Mouse (Mus musculus) kidney, embryonic 14.5 days (tissue): ENCODE measurements around the gene Ddx3x. TPM values are rescaled to one million over a fixed set of nuclear protein-coding genes. Genes with fewer than 3 reads are reported as not detected.
"Not testable (repeated sequence)": the region's sequence is repeated elsewhere in the genome, so short reads cannot be mapped to it uniquely, and the experiment has no call there.

Experiments used
- ATAC-seq: fragments of 200-750 bp; cut with Nextera tagmentation; 2 replicates; pipeline ENCODE4 v1.8.0; 2017; ENCODE audit warnings: moderate number of reproducible peaks, mild to moderate bottlenecking, moderate TSS enrichment, moderate library complexity; ENCODE audit not compliant: low FRiP score, low TSS enrichment
- H3K27ac ChIP-seq: fragments of 300-500 bp; sonication (generic); 2 replicates; pipeline ENCODE4 v1.5.1; 2014; ENCODE audit warnings: low read depth, mild to moderate bottlenecking, low read length, moderate library complexity, mixed read lengths
- H3K27me3 ChIP-seq: fragments of 300-500 bp; sonication (generic); 2 replicates; pipeline ENCODE4 v1.6.1; 2014; ENCODE audit warnings: mild to moderate bottlenecking, low read length; ENCODE audit not compliant: control insufficient read depth, insufficient read depth
- H3K36me3 ChIP-seq: fragments of 300-500 bp; sonication (generic); 2 replicates; pipeline ENCODE4 v1.6.1; 2014; ENCODE audit warnings: low read length, mixed read lengths; ENCODE audit not compliant: control insufficient read depth, insufficient read depth
- H3K4me1 ChIP-seq: fragments of 300-500 bp; sonication (generic); 2 replicates; pipeline ENCODE4 v1.6.1; 2014; ENCODE audit warnings: low read length, mixed read lengths; ENCODE audit not compliant: control insufficient read depth, insufficient read depth
- H3K4me2 ChIP-seq: fragments of 300-500 bp; sonication (generic); replicated peaks from 2 replicates; pipeline ENCODE4 v1.6.1; 2014; ENCODE audit warnings: low read depth, mild to moderate bottlenecking, low read length
- H3K4me3 ChIP-seq: fragments of 300-500 bp; sonication (generic); 2 replicates; pipeline ENCODE4 v1.5.1; 2014; ENCODE audit warnings: mild to moderate bottlenecking, low read length
- H3K9ac ChIP-seq: fragments of 300-500 bp; sonication (generic); 2 replicates; pipeline ENCODE4 v1.6.1; 2014; ENCODE audit warnings: low read depth, mild to moderate bottlenecking, low read length, moderate library complexity
- H3K9me3 ChIP-seq: fragments of 300-500 bp; sonication (generic); 2 replicates; pipeline ENCODE4 v1.6.1; 2016; ENCODE audit warnings: low read length; ENCODE audit not compliant: control insufficient read depth
- WGBS: fragments of 180-500 bp; shearing (Covaris S2); extraction: QIAGEN DNeasy Blood & Tissue Kit; methylation state at CpG from one replicate; pipeline ENCODE4 v1.1.7; 2014; 5-methylcytosine and 5-hydroxymethylcytosine counted together
- polyA plus RNA-seq: library from polyadenylated mRNA; unstranded; fragments of >200 nt; fragmentation: Nextera tagmentation; extraction: Ambion mirVana; gene quantifications from 2 replicates; pipeline ENCODE4 v1.2.1, GENCODE M21; 2014

Ddx3x gene
- polyA plus RNA-seq, 1 experiment from 2014 or later = 161 TPM

- not testable (repeated sequence) for H3K4me2 ChIP-seq, H3K27ac ChIP-seq, H3K9ac ChIP-seq, H3K27me3 ChIP-seq, H3K9me3 ChIP-seq, H3K4me3 ChIP-seq, H3K4me1 ChIP-seq, ATAC-seq
- 32% methylated on average over 4 of the region's 4 CpGs for WGBS
- H3K36me3 ChIP-seq = peaks cover 13% of the 10 kb centered on the region; the same call in 1 of the 2 replicates
Measured at GRCm38 (mm10) chrX:13296241-13296640, 15.5 kb downstream of the Ddx3x start.

GRCm38 (mm10) chrX:13306190-13306589 is 25.4 kb downstream of the Ddx3x start:
- ATAC-seq = no peak
- Histone ChIP-seq H3K4me3 (no peak overlapping the region), H3K27me3 (no peaks in the 10 kb centered on the region), H3K36me3 (no peaks in the 10 kb centered on the region), H3K27ac (no peak overlapping the region), H3K9ac (no peak overlapping the region), H3K9me3 (no peaks in the 10 kb centered on the region), H3K4me2 (no peak overlapping the region), H3K4me1 (no peaks in the 10 kb centered on the region)
- WGBS = 85% methylated on average over 3 of the region's 3 CpGs

- Histone ChIP-seq H3K27me3 (no peaks in the 10 kb centered on the region), H3K4me1 (no peaks in the 10 kb centered on the region), H3K9ac (no peak overlapping the region), H3K9me3 (no peaks in the 10 kb centered on the region), H3K4me3 (no peak overlapping the region), H3K4me2 (no peak overlapping the region), H3K36me3 (no peaks in the 10 kb centered on the region), H3K27ac (no peak overlapping the region)
- WGBS = 74% methylated on average over 4 of the region's 4 CpGs
- no peak for ATAC-seq
Measured at GRCm38 (mm10) chrX:13311396-13311795, 30.6 kb downstream of the Ddx3x start.

- Histone ChIP-seq H3K4me2 (no peak overlapping the region), H3K4me1 (no peaks in the 10 kb centered on the region), H3K27ac (no peak overlapping the region), H3K27me3 (no peaks in the 10 kb centered on the region), H3K36me3 (no peaks in the 10 kb centered on the region), H3K9me3 (no peaks in the 10 kb centered on the region), H3K9ac (no peak overlapping the region), H3K4me3 (no peak overlapping the region)
- WGBS = 84% methylated on average over 7 of the region's 7 CpGs
- no peak for ATAC-seq
Measured at GRCm38 (mm10) chrX:13329611-13330010, 48.8 kb downstream of the Ddx3x start.

Other genes starting within 250 kb of the Ddx3x start
- 32.5 and 68.9 TPM in 2 replicates for gene Usp9x, start 209.5 kb upstream of the Ddx3x start, polyA plus RNA-seq
- not detected in 2 replicates for gene Nyx, start 185.1 kb downstream of the Ddx3x start, polyA plus RNA-seq